Mouse (Mus musculus) liver, embryonic 14.5 days (tissue): Measurements from ENCODE around the gene Tmprss4. TPM values are rescaled to one million over a fixed set of nuclear protein-coding genes. Genes with fewer than 3 reads are reported as not detected.

Source experiments
- ATAC-seq: fragments of 200-750 bp; cut with Nextera tagmentation; 2 replicates; pipeline ENCODE4 v1.8.0; 2017; ENCODE audit warnings: moderate number of reproducible peaks, mild to moderate bottlenecking, moderate library complexity; ENCODE audit not compliant: insufficient read depth
- DNase-seq, 3 experiments: peaks; one replicate each; pipeline ENCODE4 v3.0.0-alpha.2; 2012 to 2013; ENCODE audit warnings: low read depth in 3 of 3, low spot score in 3 of 3
- H3K27ac ChIP-seq: fragments of 300-500 bp; sonication (generic); 2 replicates; pipeline ENCODE4 v1.5.1; 2014; ENCODE audit warnings: moderate library complexity, mild to moderate bottlenecking, control low read depth, inconsistent platforms
- H3K27me3 ChIP-seq: fragments of 300-500 bp; sonication (generic); 2 replicates; pipeline ENCODE4 v1.6.1; 2014; ENCODE audit warnings: mild to moderate bottlenecking, low read length, moderate library complexity; ENCODE audit not compliant: control insufficient read depth, insufficient read depth
- H3K36me3 ChIP-seq: fragments of 300-500 bp; sonication (generic); replicated peaks from 2 replicates; pipeline ENCODE4 v1.6.1; 2014; ENCODE audit warnings: low read depth; ENCODE audit not compliant: control insufficient read depth, insufficient read depth
- H3K4me1 ChIP-seq, 2 experiments: fragments of 200-500 bp in 1 of 2; fragments of 300-500 bp in 1 of 2; sonication (generic) in 1 of 2; replicated peaks; 2 replicates each; pipeline ENCODE4 v1.6.1; 2012 to 2014; ENCODE audit warnings: antibody characterized with exemption in 1 of 2, inconsistent platforms in 1 of 2, low read length in 1 of 2; ENCODE audit not compliant: control insufficient read depth in 2 of 2, insufficient read depth in 2 of 2
- H3K4me2 ChIP-seq: fragments of 300-500 bp; sonication (generic); 2 replicates; pipeline ENCODE4 v1.6.1; 2014; ENCODE audit warnings: low read depth, mild to moderate bottlenecking, control low read depth, moderate library complexity
- H3K4me3 ChIP-seq, 2 experiments: fragments of 200-500 bp in 1 of 2; fragments of 300-500 bp in 1 of 2; sonication (generic) in 1 of 2; 2 replicates each; pipeline ENCODE4 v1.5.1; 2012 to 2014; ENCODE audit warnings: low read depth in 2 of 2, low read length in 2 of 2, mild to moderate bottlenecking in 2 of 2, control low read depth in 1 of 2, inconsistent platforms in 1 of 2, moderate library complexity in 1 of 2; ENCODE audit not compliant: insufficient read depth in 1 of 2
- H3K9ac ChIP-seq: fragments of 300-500 bp; sonication (generic); replicated peaks from 2 replicates; pipeline ENCODE4 v1.6.1; 2014; ENCODE audit warnings: mild to moderate bottlenecking, control low read depth, moderate library complexity
- H3K9me3 ChIP-seq: fragments of 300-500 bp; sonication (generic); 2 replicates; pipeline ENCODE4 v1.6.1; 2016; ENCODE audit warnings: low read length, mixed read lengths; ENCODE audit not compliant: control insufficient read depth
- CTCF ChIP-seq: IDR thresholded peaks from 2 replicates; pipeline ENCODE4 v1.5.1; 2016; ENCODE audit warnings: antibody characterized with exemption, low read depth, control low read depth
- EP300 ChIP-seq: IDR thresholded peaks from 2 replicates; pipeline ENCODE4 v1.6.1; 2016; ENCODE audit warnings: antibody characterized with exemption, low read depth
- WGBS: fragments of 180-500 bp; shearing (Covaris S2); extraction: QIAGEN DNeasy Blood & Tissue Kit; methylation state at CpG from one replicate; pipeline ENCODE4 v1.1.7; 2014; ENCODE audit not compliant: insufficient replicate concordance; 5-methylcytosine and 5-hydroxymethylcytosine counted together
- polyA plus RNA-seq, 2 experiments: library from polyadenylated mRNA; depleted of rRNA in 1 of 2; stranded (reverse) in 1 of 2; unstranded in 1 of 2; fragments of >200 nt; fragmentation: Nextera tagmentation in 1 of 2; extraction: Ambion mirVana in 1 of 2; gene quantifications; 2 replicates each; pipeline versions ENCODE4 v1.2.1 to v1.2.3; 2012 to 2014

Tmprss4 gene
- 0.06 and 0.12 TPM in 2 replicates for polyA plus RNA-seq (2012; rRNA removed)
- polyA plus RNA-seq (2014; fragmentation: Nextera tagmentation; extraction: Ambion mirVana): 0.05 TPM in 1 of 2 replicates, not detected in the other

GRCm38 (mm10) chr9:45203797-45204410 is at the start of gene Tmprss4:
Tmprss4 (minus strand) TSS chr9:45204092.
- 55% methylated on average over 8 of the region's 8 CpGs for WGBS
- no peak for ATAC-seq
- H3K27ac ChIP-seq: no peak within 1 kb of the TSS
- DNase-seq: no peak
- TF ChIP-seq CTCF (no peak), EP300 (no peak)
- H3K9ac ChIP-seq: no peak within 1 kb of the TSS
- H3K27me3 ChIP-seq: no peaks in the 10 kb centered on the region
- no peaks in the 10 kb centered on the region for H3K36me3 ChIP-seq
- no peak within 1 kb of the TSS for H3K4me3 ChIP-seq
- H3K4me1 ChIP-seq: peaks cover 0 to 8% of the 10 kb centered on the region in 2 experiments; a peak in 2 of 4 replicates
- no peaks in the 10 kb centered on the region for H3K9me3 ChIP-seq
- H3K4me2 ChIP-seq: no peak within 1 kb of the TSS

- no peak for ATAC-seq
- TF ChIP-seq CTCF (no peak), EP300 (no peak)
Observed at GRCm38 (mm10) chr9:45252395-45252794, 48.5 kb upstream of the Tmprss4 start.

GRCm38 (mm10) chr9:45251990-45252389 is 48.1 kb upstream of the Tmprss4 start:
- Histone ChIP-seq H3K9me3 (no peaks in the 10 kb centered on the region), H3K4me1 (peaks cover 0 to 12% of the 10 kb centered on the region in 2 experiments; a peak in 2 of 4 replicates), H3K9ac (no peak overlapping the region), H3K4me2 (no peak overlapping the region), H3K27me3 (no peaks in the 10 kb centered on the region), H3K4me3 (no peak overlapping the region), H3K36me3 (no peaks in the 10 kb centered on the region), H3K27ac (no peak overlapping the region)
- DNase-seq: no peak
- ATAC-seq: no peak
- 13% methylated on average over 4 of the region's 4 CpGs for WGBS
- TF ChIP-seq EP300 (no peak), CTCF (no peak)

More at GRCm38 (mm10) chr9:45252395-45252794, 48.5 kb upstream of the Tmprss4 start:
- Histone ChIP-seq H3K27me3 (no peaks in the 10 kb centered on the region), H3K27ac (no peak overlapping the region), H3K4me3 (no peak overlapping the region), H3K4me2 (no peak overlapping the region), H3K4me1 (peaks cover 0 to 9% of the 10 kb centered on the region in 2 experiments; a peak in 2 of 4 replicates), H3K36me3 (no peaks in the 10 kb centered on the region), H3K9ac (no peak overlapping the region), H3K9me3 (no peaks in the 10 kb centered on the region)
- 31% methylated on average over 6 of the region's 6 CpGs for WGBS
- no peak for DNase-seq

GRCm38 (mm10) chr9:45251281-45251680 is 47.4 kb upstream of the Tmprss4 start:
- no peak overlapping the region for H3K9ac ChIP-seq
- ATAC-seq: no peak
- H3K27me3 ChIP-seq: no peaks in the 10 kb centered on the region
- H3K36me3 ChIP-seq: no peaks in the 10 kb centered on the region
- H3K9me3 ChIP-seq: no peaks in the 10 kb centered on the region
- 8% methylated on average over 3 of the region's 3 CpGs for WGBS
- no peak for DNase-seq
- H3K4me2 ChIP-seq: no peak overlapping the region
- H3K27ac ChIP-seq: no peak overlapping the region
- H3K4me3 ChIP-seq: no peak overlapping the region
- peaks cover 0 to 12% of the 10 kb centered on the region in 2 experiments; a peak in 2 of 4 replicates for H3K4me1 ChIP-seq
- TF ChIP-seq CTCF (no peak), EP300 (no peak)

- TF ChIP-seq EP300 (no peak), CTCF (no peak)
- no peaks in the 10 kb centered on the region for H3K27me3 ChIP-seq
- H3K27ac ChIP-seq: no peak overlapping the region
- DNase-seq (no peak), ATAC-seq (no peak)
- WGBS: 72% methylated on average over 7 of the region's 7 CpGs
- no peaks in the 10 kb centered on the region for H3K36me3 ChIP-seq
- no peak overlapping the region for H3K4me3 ChIP-seq
- no peak overlapping the region for H3K9ac ChIP-seq
- H3K9me3 ChIP-seq: no peaks in the 10 kb centered on the region
- H3K4me2 ChIP-seq: no peak overlapping the region
- H3K4me1 ChIP-seq: peaks cover 0 to 12% of the 10 kb centered on the region in 2 experiments; a peak in 2 of 4 replicates
Observed at GRCm38 (mm10) chr9:45250306-45250705, 46.4 kb upstream of the Tmprss4 start.
